Mouse (Mus musculus): ENCODE data around the gene Ankrd11.

- TF ChIP-seq CTCF (IDR thresholded peaks at IDR 0.05; ENCODE audit: extremely low read depth, insufficient read depth, low read length) = no peak
- TF ChIP-seq POLR2A (IDR thresholded peaks at IDR 0.05; ENCODE audit: extremely low read depth, insufficient read depth, low read length) = no peak
Observed at GRCm38 (mm10) chr8:123024226-123024625, 17.9 kb downstream of the Ankrd11 start.

All from cortical plate, adult 2 months (tissue).